Mouse (Mus musculus) urinary bladder, postnatal 36 days (tissue): ENCODE measurements around the gene Zfp445.
"Not testable (repeated sequence)": the region's sequence is repeated elsewhere in the genome, so short reads cannot be mapped to it uniquely, and the experiment has no call there.

Source experiments
- DNase-seq, 2 experiments: peaks; one replicate each; pipeline ENCODE4 v3.0.0; 2022; ENCODE audit warnings: low spot score in 2 of 2, mixed read lengths in 1 of 2

Gene Zfp445

DNA sequence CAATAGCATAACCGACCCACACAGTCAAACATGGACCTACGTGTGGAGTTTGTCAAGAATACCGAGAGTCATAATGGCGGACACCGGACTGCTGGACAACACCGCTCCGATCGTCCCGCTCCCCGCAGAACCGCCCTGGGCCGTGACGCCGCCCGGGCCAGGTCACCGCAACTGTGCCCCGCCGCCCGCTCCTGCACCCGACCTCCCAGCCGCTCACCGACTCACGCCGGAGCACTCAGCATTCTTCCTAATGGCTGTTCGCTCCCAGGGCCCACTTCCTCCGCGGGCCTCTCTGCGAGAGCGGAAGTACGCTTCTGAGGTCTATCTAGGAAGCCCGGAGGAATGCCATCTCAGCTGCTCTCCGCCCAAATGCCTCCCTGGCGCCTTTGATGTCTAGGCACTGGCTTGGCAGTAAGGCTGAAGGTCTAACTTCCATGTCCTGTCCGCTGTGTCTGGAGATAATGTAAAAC is at the start of gene Zfp445:
Zfp445 (minus strand) TSS at position 310 of the 470 bp plus-strand sequence.
- DNase-seq: peak; percentile 61 to 79

DNA sequence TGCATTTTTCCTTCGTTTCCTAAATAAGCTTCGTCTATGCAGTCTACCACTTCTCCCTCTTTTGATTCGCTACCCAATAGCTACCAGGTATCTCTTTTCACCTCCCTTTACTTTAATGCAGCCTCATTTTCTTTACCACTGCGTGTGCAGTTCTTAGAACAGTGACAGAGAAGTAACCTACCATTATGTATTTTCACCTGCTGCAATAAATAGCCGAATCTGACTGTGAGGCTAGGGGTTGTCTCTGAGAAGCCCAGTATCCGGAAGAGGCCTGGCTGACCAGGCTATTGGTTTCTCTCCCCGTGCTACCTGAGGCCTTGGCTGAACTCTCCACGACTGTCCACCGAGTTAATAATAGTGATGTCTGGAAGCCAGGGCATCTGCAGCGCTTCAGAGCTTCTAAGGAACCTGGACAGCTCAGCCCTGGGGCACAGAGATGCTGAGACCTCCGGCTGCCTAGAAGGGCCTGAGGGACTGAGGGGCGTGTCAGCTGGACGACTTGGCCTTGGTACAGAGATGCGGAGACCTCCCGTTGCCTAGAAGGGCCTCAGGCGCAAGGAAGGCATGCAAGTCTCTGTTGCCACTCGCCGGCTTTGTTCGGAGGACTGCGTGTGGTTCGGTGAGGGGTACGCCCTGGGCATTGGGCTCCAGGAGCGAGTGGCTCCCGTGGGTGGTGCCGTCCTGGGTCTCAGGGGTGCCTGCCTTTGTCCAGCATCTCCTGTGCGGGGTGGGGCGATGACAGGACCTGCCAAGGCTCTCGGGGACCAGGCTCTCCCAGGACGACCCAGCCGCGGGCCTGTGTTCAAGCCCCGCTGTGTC is 37.1 kb upstream of the Zfp445 start:
- DNase-seq: peak; percentile 28 to 54

DNA sequence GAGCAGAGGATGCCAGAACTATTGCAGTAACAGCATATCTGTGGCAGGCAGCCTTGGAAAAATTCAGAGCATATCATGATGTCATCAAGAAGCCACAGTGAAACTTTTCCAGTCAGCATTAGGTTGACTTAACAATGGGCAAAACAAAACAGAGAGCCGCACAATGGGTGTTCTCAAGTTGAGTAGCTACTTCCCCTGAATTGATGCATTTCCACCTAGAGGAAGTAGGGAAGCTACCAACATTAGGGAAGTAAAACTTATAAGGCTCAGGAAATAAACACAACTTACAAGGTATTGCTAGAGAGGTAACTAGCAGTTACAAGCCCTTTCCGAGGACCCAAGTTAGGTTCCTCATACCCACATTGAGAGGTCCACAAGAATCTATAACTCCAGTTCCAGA is 35.2 kb upstream of the Zfp445 start:
- DNase-seq: no peak

DNA sequence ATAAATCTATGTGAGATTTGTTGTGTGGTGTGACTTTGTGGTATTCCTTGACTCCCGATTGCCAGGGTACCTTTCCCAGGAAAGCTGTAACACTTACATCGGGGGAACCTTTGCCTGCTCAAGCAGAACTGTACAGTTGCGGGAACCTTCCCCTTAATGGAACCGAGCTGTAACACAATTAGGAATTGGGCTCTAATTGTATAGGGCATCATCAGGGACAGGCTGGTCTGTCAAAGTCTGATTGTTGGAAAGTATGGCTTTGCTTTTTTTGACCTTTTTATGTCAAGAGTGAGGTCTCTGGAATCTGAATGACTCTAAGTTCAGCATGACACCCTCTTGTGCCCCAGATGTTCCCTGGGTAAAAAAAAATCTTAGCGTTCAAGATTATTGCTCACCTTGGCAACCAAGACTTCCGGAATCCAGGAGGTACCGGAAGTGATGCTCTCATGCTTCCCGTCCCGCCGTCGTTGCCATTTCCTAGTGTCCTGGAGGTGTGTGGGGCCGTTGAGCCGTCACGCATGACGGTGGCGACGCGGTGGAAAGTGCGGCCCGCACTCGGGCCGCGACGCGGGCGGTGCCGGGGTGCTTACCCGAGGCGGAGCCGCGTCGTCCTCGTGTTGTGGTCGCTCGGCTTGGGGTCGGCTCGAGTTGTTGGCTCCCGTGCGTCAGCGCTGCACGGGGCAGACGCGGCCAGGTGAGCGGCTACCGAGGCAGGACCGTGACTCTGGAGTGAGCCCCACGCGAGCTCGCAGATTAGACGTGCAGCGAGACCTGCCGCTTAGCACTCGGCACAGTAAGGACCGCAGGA is 20.8 kb upstream of the Zfp445 start:
- peak; percentile 41 to 66 for DNase-seq

DNA sequence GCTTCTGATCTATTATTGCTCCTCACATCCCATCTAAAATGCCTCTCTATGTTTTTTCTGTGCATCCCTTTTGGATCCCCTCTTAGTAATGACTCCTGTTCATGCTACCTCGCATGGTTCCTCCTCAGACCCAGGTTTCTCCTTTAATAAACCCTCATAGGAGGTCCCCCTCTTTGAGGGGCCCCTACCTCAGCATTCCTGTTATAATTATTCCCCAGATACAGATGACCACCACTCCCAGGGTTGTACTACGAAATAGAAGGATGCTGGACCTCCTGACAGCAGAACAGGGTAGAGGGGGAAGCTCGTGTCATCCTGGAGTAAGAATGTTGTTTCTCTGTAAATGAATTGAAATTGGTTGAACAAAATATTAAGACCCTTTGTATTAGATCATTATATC is 19.6 kb upstream of the Zfp445 start, which contains the start of gene Zkscan7:
Zkscan7 (plus strand) TSS at position 301 of the 400 bp plus-strand sequence.
- no peak for DNase-seq

DNA sequence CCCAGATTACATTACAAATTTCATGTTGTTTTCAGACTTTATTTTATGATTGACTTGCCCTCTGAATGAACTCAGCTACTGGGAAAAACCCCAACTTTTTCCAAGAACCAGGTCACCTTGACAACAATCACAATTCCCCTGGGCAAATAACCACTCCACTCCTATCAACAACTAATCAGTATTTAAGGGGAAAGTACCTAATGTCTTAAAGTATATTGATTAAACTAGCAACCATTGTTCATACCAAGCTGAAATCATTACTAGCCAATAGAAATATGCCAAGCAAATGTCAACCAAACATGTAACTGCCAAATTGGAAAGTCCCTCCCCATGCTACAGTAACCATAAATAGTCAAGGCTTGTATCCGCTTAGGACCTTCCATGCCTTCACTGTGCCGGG is 9.3 kb upstream of the Zfp445 start:
- no peak for DNase-seq

DNA sequence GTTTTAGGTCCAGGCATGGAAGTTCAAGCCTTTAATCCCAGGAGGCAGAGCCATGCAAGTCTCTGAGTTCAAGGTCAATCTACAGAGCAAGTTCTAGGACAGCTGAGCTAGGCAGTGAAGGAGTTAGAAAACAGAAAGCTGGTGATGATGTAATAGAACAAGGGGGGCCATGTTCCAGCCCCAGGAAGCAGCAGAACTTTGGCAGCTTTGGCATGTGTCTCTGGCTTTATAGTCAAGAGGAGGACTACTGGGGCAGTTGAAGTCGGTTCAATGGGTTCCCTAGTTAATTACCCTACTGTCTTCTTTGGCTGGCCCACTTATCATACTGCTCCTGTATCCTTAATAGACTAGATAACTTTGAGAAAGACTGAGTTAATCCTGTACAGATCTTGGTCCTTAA is 8.8 kb upstream of the Zfp445 start:
- DNase-seq: no peak

DNA sequence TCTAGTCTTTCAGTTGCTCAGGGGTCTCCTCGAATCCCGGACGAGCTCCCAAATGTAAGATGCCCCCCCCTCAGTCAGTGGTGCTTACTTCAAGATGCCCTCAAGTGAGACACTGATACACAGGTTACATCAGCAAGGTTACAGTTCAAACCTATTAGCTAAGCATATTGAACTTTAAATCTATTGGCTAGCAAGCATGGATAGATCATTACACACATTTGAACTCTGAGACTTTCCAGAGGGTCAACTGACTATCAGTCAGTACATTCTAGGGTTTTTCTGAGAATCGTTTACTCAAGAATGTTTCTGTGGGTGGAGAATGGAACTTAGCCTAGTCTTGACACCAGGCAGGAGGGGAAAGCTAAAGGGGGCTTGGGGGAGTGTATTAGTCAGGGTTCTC is 6.8 kb upstream of the Zfp445 start:
- DNase-seq: no peak

DNA sequence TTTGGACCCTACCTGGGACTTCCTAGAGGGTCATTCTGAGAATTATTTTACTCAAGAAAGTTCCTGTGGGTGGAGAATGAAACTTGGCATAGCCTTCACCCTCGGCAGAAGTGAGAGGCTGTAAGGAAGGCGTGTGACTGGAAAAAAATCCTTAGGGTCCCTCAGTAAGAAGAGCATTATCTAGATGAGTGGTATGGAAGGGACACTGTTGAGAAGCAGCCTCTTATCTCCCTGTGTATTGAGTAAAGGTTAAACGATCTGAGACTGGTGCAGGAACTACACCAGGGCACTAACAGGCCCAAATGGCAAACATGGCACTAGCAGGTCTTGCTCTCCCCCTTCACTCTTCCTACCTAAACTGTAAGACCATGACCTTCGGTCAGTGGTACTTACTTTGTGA is 386 bp upstream of the Zfp445 start:
- no peak for DNase-seq

DNA sequence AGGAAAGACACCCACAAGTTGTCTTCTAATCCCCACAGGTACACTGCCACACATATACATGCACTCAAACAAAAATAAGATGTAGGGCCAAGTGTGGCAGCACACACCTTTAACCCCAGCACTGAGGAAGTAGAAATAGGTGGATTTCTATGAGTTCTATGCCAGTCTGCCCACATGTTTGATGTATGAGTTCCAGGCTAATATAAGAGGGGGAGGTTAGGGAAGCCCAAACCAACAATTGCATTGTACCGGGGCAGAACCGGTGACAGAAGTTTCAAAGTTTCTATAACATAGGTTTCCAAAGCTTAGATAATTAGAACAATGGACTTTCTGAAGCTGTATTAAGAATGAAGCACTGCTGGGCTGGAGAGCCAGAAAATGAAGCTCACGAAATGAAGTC is 958 bp downstream of the Zfp445 start:
- DNase-seq: no peak

DNA sequence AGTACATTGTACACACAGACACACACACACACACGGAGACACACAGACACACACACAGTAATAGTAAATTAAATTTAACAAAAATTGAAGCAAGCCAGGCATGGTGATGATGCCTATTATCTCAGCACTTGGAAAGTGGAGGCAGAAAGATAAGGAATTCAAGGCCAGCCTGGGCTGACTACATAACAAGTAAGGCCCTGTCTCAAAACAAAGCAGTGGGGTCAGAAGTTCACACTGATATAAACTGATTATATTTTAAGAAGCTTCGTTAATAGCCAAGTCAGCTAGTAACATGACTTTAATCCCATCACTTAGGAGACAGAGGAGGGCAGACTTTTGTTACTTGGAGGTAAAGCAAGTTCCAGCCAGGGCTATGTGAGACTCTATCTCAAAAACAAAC is 2.1 kb downstream of the Zfp445 start:
- DNase-seq: no peak

DNA sequence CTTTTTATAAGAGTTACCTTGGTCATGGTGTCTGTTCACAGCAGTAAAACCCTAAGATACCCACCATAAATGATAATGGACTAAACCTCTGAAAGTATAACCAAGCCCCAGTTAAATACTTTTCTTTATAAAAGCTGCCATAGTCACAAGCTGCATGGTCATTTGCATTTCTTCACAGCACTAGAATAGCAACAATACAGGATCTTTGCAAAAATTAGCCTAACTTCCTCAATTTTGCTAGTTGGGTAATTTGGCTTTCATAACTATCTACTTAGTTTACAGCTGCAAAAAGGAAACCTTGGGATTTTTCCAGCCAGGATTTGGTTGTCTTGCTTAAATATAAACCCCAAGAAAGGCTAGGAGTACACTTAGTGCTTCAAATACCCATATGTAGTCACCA is 5.1 kb downstream of the Zfp445 start:
- no peak for DNase-seq

DNA sequence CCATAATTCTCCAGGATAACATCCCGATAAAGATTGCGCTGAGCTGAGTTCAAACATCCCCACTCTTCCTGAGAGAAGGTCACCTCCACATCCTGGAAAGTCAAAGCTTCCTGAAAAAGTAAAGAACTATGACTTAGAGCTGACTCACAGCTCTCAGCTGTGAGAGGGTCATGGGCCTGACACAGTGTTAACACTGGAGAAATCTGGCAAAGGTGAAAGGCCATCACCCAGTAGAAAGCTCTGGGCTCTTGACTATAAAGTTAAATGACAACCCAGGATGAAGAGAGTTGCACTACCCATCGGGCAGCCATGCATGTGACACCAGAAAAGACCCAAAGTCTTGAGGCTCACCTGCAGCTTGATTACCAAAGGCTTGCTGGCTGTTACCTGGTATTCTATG is 9.1 kb downstream of the Zfp445 start:
- DNase-seq: no peak

DNA sequence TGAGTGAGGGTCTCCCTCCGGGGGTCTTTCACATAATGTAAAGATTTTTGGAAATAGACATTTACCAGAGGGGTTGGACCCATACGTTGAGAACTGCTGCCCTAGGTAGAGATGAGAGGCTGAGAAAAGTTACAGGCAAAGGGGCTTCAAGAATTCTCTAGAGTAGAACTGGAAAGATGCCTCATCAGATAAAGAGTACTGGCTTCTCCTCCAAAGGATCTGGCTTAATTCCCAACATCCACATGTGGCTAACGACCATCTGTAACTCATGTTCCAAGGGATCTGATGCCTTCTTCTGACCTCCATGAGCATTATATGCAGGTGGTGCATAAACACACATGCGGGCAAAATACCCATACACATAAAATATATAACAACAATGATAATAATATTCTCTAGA is 10.2 kb downstream of the Zfp445 start:
- DNase-seq: no peak

DNA sequence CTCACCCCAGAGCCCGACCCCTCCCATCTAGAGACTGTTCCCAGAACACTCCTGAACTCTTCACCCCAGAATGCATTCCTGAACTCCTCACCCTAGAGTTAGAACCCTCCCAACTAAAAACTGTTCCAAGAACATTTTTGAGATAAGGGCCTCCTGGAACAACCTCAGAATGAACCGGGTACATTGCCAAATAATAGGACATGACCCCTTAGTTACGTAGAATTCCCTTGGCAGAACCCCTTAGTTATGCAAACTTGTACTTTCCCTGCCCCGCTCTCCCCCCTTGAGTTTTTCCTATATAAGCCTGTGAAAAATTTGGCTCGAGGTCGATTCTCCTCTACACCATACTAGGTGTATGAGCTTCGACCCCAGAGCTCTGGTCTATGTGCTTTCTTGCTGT is 10.7 kb downstream of the Zfp445 start:
- DNase-seq: not testable (repeated sequence)

DNA sequence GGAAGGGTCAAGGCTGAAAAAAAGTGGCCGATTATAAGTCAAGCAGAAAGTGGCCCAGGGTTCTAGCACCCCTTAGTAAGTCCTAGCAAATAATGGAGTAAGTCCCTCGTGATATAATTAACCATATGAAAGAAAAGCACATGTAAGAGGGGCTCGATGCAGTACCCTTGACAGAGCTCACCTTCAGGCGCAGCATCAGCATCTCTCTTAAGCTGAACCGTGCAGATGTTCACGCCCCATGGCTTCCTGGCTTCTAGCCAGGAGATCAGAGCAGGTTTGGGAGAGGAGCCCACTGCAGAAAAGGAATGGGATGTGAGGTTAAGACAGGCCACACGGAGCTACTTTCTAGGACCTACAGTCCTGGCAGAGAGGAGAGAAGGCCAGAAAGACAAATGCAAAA is 11.3 kb downstream of the Zfp445 start:
- no peak for DNase-seq

DNA sequence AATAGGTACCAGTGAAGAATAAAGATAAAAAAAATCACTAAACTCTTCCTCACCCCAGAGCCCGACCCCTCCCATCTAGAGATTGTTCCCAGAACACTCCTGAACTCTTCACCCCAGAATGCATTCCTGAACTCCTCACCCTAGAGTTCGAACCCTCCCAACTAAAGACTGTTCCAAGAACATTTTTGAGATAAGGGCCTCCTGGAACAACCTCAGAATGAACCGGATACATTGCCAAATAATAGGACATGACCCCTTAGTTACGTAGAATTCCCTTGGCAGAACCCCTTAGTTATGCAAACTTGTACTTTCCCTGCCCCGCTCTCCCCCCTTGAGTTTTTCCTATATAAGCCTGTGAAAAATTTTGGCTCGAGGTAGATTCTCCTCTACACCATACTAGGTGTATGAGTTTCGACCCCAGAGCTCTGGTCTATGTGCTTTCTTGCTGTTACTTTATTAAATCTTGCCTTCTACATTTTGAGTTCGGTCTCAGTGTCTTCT is 17.9 kb downstream of the Zfp445 start:
- DNase-seq: not testable (repeated sequence)

DNA sequence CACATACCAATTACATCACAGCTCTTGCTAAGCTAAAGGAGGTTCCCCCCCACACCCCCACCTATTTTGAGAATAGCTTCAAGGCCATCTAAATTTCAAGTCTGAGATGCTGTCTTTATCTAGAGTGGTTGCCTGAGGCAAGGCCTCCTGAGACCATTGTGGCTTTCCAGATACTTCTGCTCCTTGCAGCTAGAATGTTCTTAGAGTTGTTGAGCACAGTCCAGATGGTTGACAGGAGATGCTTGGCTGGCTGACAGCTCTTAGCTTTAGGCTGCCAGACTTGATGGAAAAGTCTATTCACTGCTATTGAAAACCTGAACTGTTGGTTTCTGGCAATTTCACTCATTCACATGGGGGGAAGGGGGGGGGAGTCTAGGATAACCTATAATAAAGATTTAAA is 19.6 kb downstream of the Zfp445 start:
- DNase-seq: no peak

DNA sequence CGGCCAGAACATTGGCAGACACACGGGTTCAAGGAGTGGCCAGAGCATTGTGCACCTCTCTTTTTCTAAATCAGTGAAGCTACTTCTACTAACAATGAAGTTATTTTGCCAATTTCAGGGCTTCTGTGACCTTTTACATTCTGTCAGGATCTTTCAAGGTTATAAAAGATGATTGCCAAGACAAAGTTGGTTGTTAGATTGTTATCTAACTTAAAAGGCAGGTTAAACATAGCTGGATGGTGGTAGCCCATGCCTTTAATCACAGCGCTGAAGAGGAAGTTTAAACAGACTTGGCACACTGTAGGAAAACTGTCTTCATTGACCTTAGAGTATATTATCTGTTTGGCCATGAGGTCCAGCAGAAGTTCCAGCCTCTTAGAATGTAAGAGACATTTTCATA is 20.2 kb downstream of the Zfp445 start:
- DNase-seq: no peak

DNA sequence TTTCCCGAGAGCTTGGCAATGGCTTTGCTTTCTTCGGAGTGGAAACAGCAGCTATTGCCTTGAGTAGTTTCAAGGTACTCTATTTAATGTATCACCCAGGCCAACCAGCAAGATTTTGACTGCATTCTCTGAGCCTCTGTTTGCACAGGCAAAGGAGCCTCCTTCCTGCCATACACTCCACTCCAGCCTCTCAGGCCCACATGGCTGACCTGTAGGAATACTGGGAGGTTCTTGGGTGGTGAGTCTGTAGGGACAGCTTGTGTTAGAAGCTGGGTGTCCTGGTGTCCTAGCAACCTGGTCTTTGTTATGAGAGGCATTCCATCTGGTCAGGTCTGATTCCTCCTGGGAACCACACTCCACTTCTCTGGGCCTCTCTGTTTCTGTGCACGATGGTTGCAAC is 22.0 kb downstream of the Zfp445 start, which contains the start of gene Gm35549:
Gm35549 (minus strand) TSS at position 276 of the 400 bp plus-strand sequence.
- DNase-seq: no peak

DNA sequence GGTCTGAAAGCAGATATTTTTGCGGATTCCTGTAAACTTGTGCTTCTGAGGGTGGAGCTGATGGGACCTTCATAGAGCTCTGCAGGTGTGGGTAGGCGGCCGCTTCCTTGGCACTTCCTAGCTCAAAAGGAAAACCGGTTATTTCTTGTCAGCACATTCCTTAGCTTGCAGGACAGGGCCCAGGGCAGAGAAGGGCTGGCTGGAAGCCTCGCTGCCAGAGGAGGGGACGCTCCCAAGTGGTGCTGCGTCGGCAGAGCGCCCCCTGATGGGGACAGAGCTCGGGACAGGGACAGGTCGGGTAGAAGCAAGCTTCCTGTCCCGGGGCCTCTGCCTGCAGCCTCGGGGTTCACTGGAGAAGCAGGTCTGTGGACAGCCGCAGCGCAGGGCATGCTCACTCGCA is 28.1 kb downstream of the Zfp445 start:
- peak; percentile 28 to 34 for DNase-seq

DNA sequence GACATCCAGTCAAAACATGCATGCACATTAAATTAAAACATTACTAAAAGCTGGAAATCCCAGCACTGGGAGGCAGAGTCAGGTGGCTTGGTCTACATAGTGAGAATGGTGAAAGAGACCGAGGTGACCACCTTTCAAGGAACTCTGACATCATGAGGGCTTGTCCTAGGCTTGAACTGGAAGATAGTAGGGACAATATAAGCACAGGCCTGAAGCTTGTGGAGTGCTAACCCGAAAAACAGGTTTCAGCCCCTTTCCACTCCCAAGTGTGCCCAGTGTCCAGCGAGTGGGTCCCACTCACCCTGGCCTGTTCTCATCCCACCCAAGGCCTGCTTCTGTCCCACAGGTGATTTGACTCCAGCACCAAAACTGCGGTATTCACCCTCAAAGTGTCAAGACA is 28.6 kb downstream of the Zfp445 start:
- DNase-seq: no peak

DNA sequence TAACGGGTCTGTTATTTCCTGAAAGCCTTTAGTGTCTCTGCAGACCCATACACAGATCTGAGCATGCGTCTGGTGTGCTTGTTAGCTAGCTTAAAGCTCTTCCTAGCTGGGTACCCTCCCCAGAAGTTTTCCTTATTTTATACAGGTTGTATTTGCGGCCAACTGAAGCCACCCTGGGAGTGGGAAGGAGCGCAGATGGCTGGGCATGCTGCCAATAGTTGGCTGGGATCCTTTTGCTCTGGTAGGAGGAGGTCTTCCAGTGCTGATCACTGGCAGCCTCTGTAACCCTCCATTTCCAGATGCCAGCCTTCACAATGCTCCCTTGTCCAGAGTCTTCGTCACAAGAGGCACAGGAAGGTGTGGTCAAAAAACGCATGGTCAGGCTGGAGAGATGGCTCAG is 29.0 kb downstream of the Zfp445 start:
- DNase-seq: peak in 1 of 2 experiments; percentile 19
